Mouse (Mus musculus) subcutaneous adipose tissue, adult 2 months (tissue): ENCODE data around the gene Hivep3. TPM values are rescaled to one million over a fixed set of nuclear protein-coding genes. Genes with fewer than 3 reads are reported as not detected.

Experiments
- polyA plus RNA-seq: library from polyadenylated mRNA; depleted of rRNA; stranded (reverse); fragments of >200 nt; gene quantifications from 2 replicates; pipeline ENCODE4 v1.2.3, GENCODE M21; 2012; ENCODE audit warnings: low replicate concordance; rRNA removed

The Hivep3 gene
- polyA plus RNA-seq, result 13.6 and 15.9 TPM in 2 replicates

GRCm38 (mm10) chr4:119733184-119733880, at the start of gene Hivep3:
Gene Hivep3, plus strand, starts transcription at chr4:119733784.

GRCm38 (mm10) chr4:120064696-120065095, 331.1 kb downstream of the Hivep3 start, which contains the start of gene AL607142.1:
Gene AL607142.1, plus strand, starts transcription at chr4:120064996.

GRCm38 (mm10) chr4:120161166-120161949, 427.8 kb downstream of the Hivep3 start, which contains the start of gene Edn2:
Gene Edn2, plus strand, starts transcription at chr4:120161206.

Other genes starting within 250 kb of the Hivep3 start
- 0.27 and 0.77 TPM in 2 replicates for gene Rimkla, start 241.2 kb upstream of the Hivep3 start, polyA plus RNA-seq
- gene Foxj3, start 196.8 kb upstream of the Hivep3 start, polyA plus RNA-seq, result 11.7 and 21.4 TPM in 2 replicates
- 8.2 and 8.8 TPM in 2 replicates for gene Frg2f1, start 194.3 kb upstream of the Hivep3 start, polyA plus RNA-seq
- gene Guca2a, start 96.1 kb upstream of the Hivep3 start, polyA plus RNA-seq, result not detected in 2 replicates
- 1.1 and 1.2 TPM in 2 replicates for gene Guca2b, start 74.8 kb upstream of the Hivep3 start, polyA plus RNA-seq